9 mouse cellular contexts compared by ENCODE assay signal in the genomic region with DNA sequence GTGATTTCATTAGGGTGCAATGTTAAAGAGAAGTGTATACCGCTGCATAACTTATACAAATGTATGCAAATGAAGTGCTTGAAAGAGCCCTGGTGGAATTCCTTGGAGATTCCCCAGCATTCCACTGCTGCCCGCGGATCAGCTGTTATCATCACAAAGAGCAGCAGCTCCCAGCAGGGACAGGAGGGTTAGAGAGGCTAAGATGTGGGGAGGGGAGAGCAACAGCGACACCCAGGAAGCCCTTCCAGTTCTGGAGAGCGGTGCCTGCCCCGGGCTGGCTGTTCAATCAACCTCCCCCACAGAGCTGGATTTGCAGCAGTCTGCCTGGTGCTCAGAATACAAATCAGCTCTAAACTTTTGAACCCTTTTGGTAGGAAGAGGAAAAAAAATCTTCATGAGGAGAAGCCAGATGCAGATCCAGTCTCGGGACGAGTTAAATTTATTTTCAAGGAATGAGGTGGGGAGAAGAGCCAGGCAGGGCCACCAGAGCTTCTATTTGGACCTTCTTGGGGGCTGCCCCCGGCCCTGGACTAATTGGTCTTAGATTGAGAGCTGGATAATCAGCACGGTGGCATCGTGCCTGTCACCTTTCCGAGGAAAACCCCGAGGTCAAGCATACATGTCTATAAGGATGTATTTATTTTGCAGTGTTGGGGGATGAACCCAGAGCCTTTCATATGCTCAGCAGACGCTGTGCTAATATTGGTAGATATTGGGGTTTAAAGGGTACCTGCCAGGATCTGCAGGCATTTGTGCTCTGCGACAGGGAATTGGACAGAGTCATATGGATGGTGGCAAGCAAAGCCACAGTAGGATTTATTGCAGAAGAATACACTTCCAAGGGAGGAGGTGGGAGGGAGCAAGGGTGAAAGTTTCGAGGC.
DNase-seq lines count a peak whose midpoint lies in the region; ATAC-seq and TF ChIP-seq lines count a peak whose summit lies in the region.
"Had no signal": no experiment of that assay in that cellular context is flagged by ENCODE, and none has a peak within 500 bp of the region (broad histone marks: within the 10 kb centered on the region; RNA-seq: fewer than 3 reads in every experiment).

No protein-coding gene starts in this region.

- WGBS in liver, embryonic 11.5 days = 11% methylated on average over 16 of the region's 16 CpGs
- WGBS in liver, postnatal 0 days (ENCODE audit: insufficient replicate concordance) = 17% methylated on average over 16 of the region's 16 CpGs
- WGBS in embryonic facial prominence, embryonic 10.5 days = 8% methylated on average over 16 of the region's 16 CpGs
- 2% methylated on average over 16 of the region's 16 CpGs for WGBS in hindbrain, embryonic 15.5 days
- WGBS in olfactory bulb, adult 2 months = 13% methylated on average over 16 of the region's 16 CpGs

- no peak overlapping the region for H3K9ac ChIP-seq in liver, embryonic 11.5 days (ENCODE audit: low read depth, low read length)
- H3K9ac ChIP-seq in liver, postnatal 0 days (replicated peaks) = no peak overlapping the region
- H3K9ac ChIP-seq in hindbrain, embryonic 15.5 days = no peak overlapping the region
- H3K9ac ChIP-seq: liver, embryonic 15.5 days had no signal

- DNase-seq in liver, embryonic 11.5 days (ENCODE audit: low spot score) = no peak
- no peak for DNase-seq in liver, postnatal 0 days
- peak; percentile 59 for DNase-seq in embryonic facial prominence, embryonic 10.5 days (ENCODE audit: low spot score)
- peak; percentile 39 to 57 for DNase-seq in left cerebral cortex, adult 2 months (ENCODE audit: extremely low spot score in 1 of 2, low spot score in 2 of 2)
- no peak for DNase-seq in urinary bladder, adult 18-20 months (ENCODE audit: low spot score in 2 of 2)

- H3K4me2 ChIP-seq in liver, embryonic 11.5 days = no peak overlapping the region
- no peak overlapping the region for H3K4me2 ChIP-seq in liver, postnatal 0 days (ENCODE audit: low read depth, low read length)
- peak overlapping the region; percentile 36 for H3K4me2 ChIP-seq in hindbrain, embryonic 15.5 days
- H3K4me2 ChIP-seq: liver, embryonic 15.5 days had no signal

- TF ChIP-seq CTCF in liver, postnatal 0 days (IDR thresholded peaks at IDR 0.05; ENCODE audit: low read depth) = no peak
- peak; percentile 13 for TF ChIP-seq CTCF in left cerebral cortex, adult 2 months (IDR thresholded peaks at IDR 0.05)
- no peak for TF ChIP-seq CTCF in olfactory bulb, adult 2 months (IDR thresholded peaks at IDR 0.05; ENCODE audit: insufficient read depth, low read depth, low read length)

- intact Hi-C loops in left cerebral cortex, adult 2 months (cut with DNase I) = no loop called here

- peak overlapping the region; percentile 8; the same call in 1 of the 2 replicates for H3K27ac ChIP-seq in liver, embryonic 11.5 days (ENCODE audit: low read depth, low read length)
- H3K27ac ChIP-seq in liver, postnatal 0 days (ENCODE audit: low read depth) = no peak overlapping the region
- H3K27ac ChIP-seq in embryonic facial prominence, embryonic 10.5 days (replicated peaks) = peak overlapping the region; percentile 54; the same call in 1 of the 2 replicates
- H3K27ac ChIP-seq in hindbrain, embryonic 15.5 days (replicated peaks) = peak overlapping the region; percentile 77
- no peak overlapping the region; the same call in 1 of the 2 replicates for H3K27ac ChIP-seq in left cerebral cortex, adult 2 months
- H3K27ac ChIP-seq in olfactory bulb, adult 2 months (ENCODE audit: insufficient read depth, low read depth, low read length) = peak overlapping the region; percentile 62
- H3K27ac ChIP-seq: liver, embryonic 15.5 days had no signal

- TF ChIP-seq EP300 in liver, postnatal 0 days (IDR thresholded peaks at IDR 0.05; ENCODE audit: low read depth) = no peak

- no peak for TF ChIP-seq POLR2A in olfactory bulb, adult 2 months (IDR thresholded peaks at IDR 0.05; ENCODE audit: insufficient read depth, low read depth, low read length)

- no peaks in the 10 kb centered on the region for H3K27me3 ChIP-seq in liver, embryonic 11.5 days (replicated peaks; ENCODE audit: control insufficient read depth, insufficient read depth, low read length)
- no peaks in the 10 kb centered on the region for H3K27me3 ChIP-seq in liver, postnatal 0 days (ENCODE audit: insufficient read depth, low read length)
- 0 out of 2 replicates have a peak, but pooled peaks cover 7% of the 10 kb centered on the region for H3K27me3 ChIP-seq in embryonic facial prominence, embryonic 10.5 days (replicated peaks; ENCODE audit: low read depth, poor library complexity, severe bottlenecking)
- H3K27me3 ChIP-seq in hindbrain, embryonic 15.5 days = no peaks in the 10 kb centered on the region
- H3K27me3 ChIP-seq: liver, embryonic 15.5 days had no signal

- no peaks in the 10 kb centered on the region for H3K36me3 ChIP-seq in liver, embryonic 11.5 days (ENCODE audit: control insufficient read depth, insufficient read depth, low read length)
- no peaks in the 10 kb centered on the region for H3K36me3 ChIP-seq in liver, postnatal 0 days (replicated peaks; ENCODE audit: insufficient read depth, low read length)
- no peaks in the 10 kb centered on the region for H3K36me3 ChIP-seq in embryonic facial prominence, embryonic 10.5 days (replicated peaks)
- no peaks in the 10 kb centered on the region for H3K36me3 ChIP-seq in hindbrain, embryonic 15.5 days
- H3K36me3 ChIP-seq: liver, embryonic 15.5 days had no signal

- no peaks in the 10 kb centered on the region for H3K4me1 ChIP-seq in liver, embryonic 11.5 days (replicated peaks; ENCODE audit: control insufficient read depth, insufficient read depth, low read length)
- no peaks in the 10 kb centered on the region for H3K4me1 ChIP-seq in liver, postnatal 0 days (ENCODE audit: insufficient read depth)
- H3K4me1 ChIP-seq in embryonic facial prominence, embryonic 10.5 days = peaks cover 24% of the 10 kb centered on the region
- H3K4me1 ChIP-seq in hindbrain, embryonic 15.5 days (replicated peaks) = peaks cover 26% of the 10 kb centered on the region
- H3K4me1 ChIP-seq in olfactory bulb, adult 2 months (ENCODE audit: control insufficient read depth, insufficient read depth, low read length) = peaks cover 18% of the 10 kb centered on the region
- H3K4me1 ChIP-seq: liver, embryonic 15.5 days had no signal

- H3K4me3 ChIP-seq in liver, embryonic 11.5 days (ENCODE audit: low read depth, low read length) = no peak overlapping the region
- no peak overlapping the region for H3K4me3 ChIP-seq in liver, postnatal 0 days (ENCODE audit: low read depth, low read length)
- peak overlapping the region; percentile 19; the same call in 1 of the 2 replicates for H3K4me3 ChIP-seq in embryonic facial prominence, embryonic 10.5 days
- H3K4me3 ChIP-seq in hindbrain, embryonic 15.5 days = no peak overlapping the region
- H3K4me3 ChIP-seq in left cerebral cortex, adult 2 months = 0 out of 2 replicates have a peak overlapping the region, but pooled peaks have one; percentile 11
- H3K4me3 ChIP-seq in olfactory bulb, adult 2 months (ENCODE audit: insufficient read depth, low read depth, low read length) = no peak overlapping the region
- H3K4me3 ChIP-seq: liver, embryonic 15.5 days had no signal

- H3K9me3 ChIP-seq in liver, embryonic 11.5 days (ENCODE audit: control insufficient read depth, low read length) = no peaks in the 10 kb centered on the region
- H3K9me3 ChIP-seq in liver, postnatal 0 days (ENCODE audit: low read length) = no peaks in the 10 kb centered on the region
- H3K9me3 ChIP-seq in embryonic facial prominence, embryonic 10.5 days = no peaks in the 10 kb centered on the region
- no peaks in the 10 kb centered on the region for H3K9me3 ChIP-seq in hindbrain, embryonic 15.5 days
- H3K9me3 ChIP-seq: liver, embryonic 15.5 days had no signal

- no peak for ATAC-seq in liver, embryonic 11.5 days (replicated peaks; ENCODE audit: low FRiP score)
- no peak for ATAC-seq in liver, postnatal 0 days
- peak; percentile 91 for ATAC-seq in hindbrain, embryonic 15.5 days (ENCODE audit: low FRiP score, low read depth)
- ATAC-seq in inflammation-experienced regulatory T-cells, adult 6 months = no peak

Comparison
In these comparisons a context has a peak if more than half of its experiments do, and no peak if none do; other contexts are left out.
1. H3K27ac ChIP-seq: peak in liver, embryonic 11.5 days (single experiment), embryonic facial prominence, embryonic 10.5 days (single experiment), hindbrain, embryonic 15.5 days (single experiment) and olfactory bulb, adult 2 months (single experiment); none in liver, postnatal 0 days (single experiment) and left cerebral cortex, adult 2 months (single experiment).
2. DNase-seq: peak in embryonic facial prominence, embryonic 10.5 days (single experiment) and left cerebral cortex, adult 2 months (2 of 2); none in liver, embryonic 11.5 days (single experiment), liver, postnatal 0 days (single experiment) and urinary bladder, adult 18-20 months (0 of 2).
3. H3K4me3 ChIP-seq: peak in embryonic facial prominence, embryonic 10.5 days (single experiment) and left cerebral cortex, adult 2 months (single experiment); none in liver, embryonic 11.5 days (single experiment), liver, postnatal 0 days (single experiment), hindbrain, embryonic 15.5 days (single experiment) and olfactory bulb, adult 2 months (single experiment).